Mouse (Mus musculus): ENCODE data around the gene Il12rb1.

The Il12rb1 gene

GRCm38 (mm10) chr8:70850947-70851346 lies 42.7 kb downstream of the Il12rb1 start:
- no peak for DNase-seq (ENCODE audit: low spot score in 2 of 2)

- DNase-seq (ENCODE audit: low spot score in 2 of 2): no peak
These were observed 43.6 kb downstream of the Il12rb1 start for GRCm38 (mm10) chr8:70851837-70852236.

DNA sequence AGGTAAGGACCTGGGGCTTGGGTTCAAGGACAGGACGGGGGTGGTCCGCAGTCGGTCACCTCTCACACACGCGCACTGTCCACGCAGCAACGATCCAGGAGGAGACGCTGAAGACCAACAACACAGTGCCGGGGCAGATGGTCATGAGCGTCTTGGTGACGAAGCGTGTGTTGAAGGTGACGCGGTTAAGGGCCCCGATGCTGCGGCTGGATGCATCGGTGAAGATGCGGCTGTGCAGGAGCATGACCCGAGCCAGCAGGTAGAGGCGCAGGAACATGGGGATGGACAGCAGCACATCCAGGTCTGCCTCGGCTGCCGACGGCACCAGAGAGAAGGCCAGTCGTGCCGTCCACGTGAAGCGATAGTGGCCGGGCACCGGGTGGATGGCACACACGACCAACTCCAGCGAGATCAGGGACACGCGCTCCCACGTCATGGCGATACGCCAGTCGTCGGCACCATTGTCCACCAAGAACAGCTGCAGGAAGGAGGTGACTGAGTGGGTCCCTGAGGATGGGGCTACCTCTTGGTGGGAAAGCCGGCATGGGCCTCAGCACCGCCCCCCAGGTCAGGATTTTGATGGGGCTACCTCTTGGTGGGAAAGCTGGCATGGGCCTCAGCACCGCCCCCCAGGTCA lies 44.5 kb downstream of the Il12rb1 start:
- DNase-seq (ENCODE audit: low spot score in 2 of 2): no peak

- DNase-seq (ENCODE audit: low spot score in 2 of 2): no peak
These were observed 45.6 kb downstream of the Il12rb1 start for GRCm38 (mm10) chr8:70853863-70854262.

DNA sequence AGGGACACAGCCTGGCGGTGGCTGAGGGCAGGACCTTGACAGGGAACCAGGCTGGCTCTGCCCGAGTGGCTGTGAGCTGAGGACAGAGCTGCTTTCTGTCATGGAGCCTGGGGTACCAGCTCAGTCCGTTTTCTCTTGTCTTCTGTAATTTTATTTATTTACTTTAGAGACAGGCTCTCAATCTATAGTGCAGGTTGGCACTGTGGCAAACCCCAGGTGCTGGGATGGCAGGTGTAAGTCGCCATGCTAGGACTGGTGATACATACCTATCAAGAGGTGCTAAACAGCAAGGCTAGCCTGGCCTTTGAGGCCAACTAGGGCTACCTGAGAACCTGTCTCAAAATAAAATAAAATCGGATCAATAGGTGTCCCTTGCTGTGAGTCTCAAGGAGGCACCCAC lies 47.8 kb downstream of the Il12rb1 start:
- DNase-seq (ENCODE audit: low spot score in 2 of 2): no peak

GRCm38 (mm10) chr8:70856541-70857197 lies 48.4 kb downstream of the Il12rb1 start:
- peak; percentile 78 for DNase-seq (ENCODE audit: low spot score in 2 of 2)

DNA sequence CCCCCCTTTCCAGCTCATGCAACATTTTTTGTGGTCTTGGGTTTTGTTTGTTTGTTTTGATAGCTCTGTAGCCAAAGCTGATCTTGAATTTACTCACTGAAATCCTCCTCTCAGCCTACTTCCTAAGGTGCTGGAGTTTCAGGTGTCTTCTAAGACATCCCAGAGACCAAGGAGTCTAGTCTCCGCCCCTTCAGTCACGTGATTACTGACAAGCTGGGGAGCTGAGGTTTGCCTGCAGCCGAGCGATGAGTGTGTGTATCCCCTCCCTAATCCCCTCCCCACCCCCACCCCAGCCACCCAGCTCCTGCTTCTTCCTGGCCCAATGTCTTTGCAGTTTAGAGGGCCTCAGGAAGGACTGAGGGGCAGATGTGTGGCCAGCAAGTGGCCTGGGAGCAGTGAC lies 49.3 kb downstream of the Il12rb1 start:
- no peak for DNase-seq (ENCODE audit: low spot score in 2 of 2)

DNA sequence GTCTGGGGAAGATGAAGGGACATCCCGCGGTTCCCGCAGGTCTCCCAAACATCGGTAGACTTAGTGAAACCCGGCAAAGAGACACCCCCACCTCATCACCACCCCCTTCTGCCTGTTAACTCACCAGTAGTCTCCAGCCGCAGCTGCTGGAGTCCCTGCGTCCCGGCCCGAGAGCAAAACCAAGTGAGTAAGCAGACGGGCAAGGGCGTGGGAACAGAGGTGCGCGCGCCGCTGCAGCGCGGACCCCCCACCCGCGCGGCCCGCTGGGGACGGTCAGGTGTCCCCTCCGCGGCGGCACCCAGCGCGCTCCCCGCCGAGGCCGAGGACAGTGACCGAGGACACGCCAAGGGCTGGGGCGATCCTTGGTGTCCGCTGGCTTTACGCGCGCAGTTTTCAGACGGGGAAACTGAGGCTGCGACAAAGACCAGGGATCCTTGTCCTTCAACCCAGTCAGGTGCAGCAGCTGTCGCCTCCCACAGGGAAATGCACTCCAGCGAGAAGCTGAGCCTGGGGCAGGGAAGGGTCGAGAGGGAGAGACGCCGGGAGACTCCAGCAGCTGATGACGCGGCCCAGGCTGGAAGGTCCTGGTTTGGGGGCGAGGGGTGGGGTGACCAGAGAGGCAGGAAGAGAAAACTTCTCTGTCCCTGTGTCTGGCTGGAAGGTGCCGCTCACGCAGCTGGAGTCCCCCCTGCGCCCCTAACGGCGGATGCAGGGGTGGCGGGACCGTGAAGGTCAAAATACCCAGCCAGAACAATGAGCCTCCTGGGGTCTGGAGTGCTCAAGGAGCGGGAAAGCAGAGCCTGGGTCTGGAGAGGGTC lies 54.8 kb downstream of the Il12rb1 start, which contains the start of gene Kcnn1:
Gene Kcnn1, minus strand, starts transcription at position 435 of the 818 bp plus-strand sequence.
- DNase-seq (ENCODE audit: low spot score in 2 of 2): no peak

DNA sequence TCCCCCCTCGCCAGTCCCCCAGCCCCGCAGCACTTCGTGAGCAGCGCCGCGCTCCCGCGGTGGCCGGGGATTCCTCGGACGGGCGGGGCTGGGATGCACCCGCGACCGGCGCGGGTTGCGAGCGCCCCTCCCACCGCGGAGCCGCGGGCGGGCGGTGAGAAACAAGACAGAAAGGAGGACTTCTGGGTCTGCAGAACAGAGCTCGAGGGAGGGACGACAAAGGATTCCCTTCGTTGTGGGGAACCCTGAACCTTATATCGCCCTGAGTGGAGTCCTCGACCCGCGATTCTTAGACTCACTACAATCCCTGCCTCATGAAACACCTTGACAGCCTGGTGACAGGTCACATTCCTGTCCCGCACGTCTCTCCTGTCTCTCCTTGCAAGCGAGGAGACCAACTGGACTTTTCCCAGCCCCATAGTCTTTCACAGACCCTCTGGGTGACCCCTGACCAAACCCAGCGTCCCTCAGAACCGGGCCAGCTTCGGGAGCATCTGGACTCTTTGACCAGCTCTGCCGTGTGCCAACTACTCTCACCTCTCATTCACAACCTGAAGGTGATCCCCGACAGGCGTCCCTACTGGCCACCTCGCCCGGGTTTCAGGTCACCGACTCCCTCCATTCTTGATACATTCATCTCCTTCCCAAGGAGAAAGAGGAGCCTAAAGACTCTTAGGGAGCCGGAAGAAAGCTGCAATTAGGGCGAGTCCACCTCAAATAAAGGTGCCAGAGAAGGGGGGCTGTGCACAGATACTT lies 55.9 kb downstream of the Il12rb1 start:
- DNase-seq (ENCODE audit: low spot score in 2 of 2): no peak

DNA sequence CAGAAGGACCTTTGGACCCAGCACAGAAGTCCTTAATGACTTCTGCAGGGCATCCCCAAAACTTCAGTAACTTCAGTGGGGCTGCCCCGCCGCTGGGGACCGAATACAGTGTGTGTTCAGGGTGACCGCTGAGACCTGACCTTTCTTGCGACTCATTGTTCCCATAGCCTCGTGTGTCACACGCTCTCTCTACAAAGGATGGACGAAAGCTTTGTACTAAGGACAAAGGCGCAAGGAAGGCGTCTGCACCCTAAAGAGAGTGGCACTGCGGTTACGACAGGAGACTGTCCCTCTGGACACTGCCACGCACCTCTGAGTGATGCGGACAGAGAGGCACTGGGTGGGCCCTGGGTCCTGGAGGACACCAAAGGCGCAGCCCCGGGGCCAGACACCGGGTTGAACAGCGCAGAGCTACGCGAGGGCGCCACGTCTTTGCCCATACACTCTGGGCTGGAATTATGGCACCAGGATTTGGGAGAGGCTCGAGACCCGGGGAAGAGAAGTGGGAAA lies 56.5 kb downstream of the Il12rb1 start:
- DNase-seq (ENCODE audit: low spot score in 2 of 2): no peak

DNA sequence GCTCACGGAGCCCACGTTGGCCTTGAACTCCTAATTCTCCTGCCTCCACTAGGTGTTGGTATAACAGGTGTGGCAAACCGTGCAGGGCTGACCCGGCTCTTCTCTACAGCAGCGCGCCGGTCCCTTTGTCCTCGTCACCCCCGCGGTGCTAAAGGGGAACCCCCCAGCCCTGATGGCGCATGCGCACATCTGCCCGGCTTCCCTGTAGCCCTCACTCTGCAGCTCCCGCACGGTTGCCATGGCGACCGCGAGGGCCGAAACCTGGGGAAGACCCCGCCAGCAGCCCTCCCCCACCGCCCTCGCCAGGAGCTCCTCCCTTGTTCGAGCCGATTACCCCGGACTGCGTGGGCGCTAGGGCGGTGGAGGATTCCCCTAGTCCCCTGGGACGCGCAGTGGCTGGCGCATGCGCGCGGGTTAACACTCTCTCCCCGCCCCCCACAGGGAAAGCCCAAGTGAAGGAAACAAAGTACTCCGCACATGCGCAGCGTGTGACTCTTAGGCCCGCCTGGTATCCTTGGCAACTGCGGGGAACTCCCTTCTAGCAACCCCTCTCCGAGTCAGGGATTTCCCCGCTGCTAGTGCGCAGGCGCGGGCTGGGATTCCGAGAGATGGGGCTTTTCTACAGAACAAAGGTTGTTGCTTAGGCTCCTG lies 57.2 kb downstream of the Il12rb1 start:
- peak; percentile 100 for DNase-seq (ENCODE audit: low spot score in 2 of 2)

DNA sequence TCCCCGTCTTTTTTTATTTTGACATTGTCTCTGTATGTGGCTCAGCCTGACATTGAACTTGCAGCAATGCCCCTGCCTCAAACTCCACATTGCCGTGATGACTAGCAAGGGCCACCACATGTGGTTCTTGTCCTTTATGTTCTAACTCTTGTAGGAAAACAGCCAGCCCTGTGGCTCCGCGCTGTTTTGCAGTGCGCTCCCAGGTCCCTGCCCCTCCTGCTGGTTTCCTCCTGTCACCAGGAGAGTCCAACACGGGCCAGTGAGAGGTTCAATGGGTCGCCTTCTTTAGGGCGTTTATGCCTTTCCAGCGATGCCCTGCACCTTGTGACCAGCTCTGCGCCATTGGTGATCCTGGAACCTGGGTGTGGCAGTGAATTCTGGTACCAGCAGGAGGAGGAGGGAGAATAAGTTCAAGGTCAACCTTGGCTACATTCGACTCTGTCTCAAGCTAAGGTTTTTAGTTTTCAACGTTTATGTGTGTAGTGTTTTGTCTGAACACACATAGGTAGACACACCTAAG lies 57.8 kb downstream of the Il12rb1 start:
- no peak for DNase-seq (ENCODE audit: low spot score in 2 of 2)

- DNase-seq (ENCODE audit: low spot score in 2 of 2): no peak
These were observed 58.3 kb downstream of the Il12rb1 start for GRCm38 (mm10) chr8:70866566-70866965.

DNA sequence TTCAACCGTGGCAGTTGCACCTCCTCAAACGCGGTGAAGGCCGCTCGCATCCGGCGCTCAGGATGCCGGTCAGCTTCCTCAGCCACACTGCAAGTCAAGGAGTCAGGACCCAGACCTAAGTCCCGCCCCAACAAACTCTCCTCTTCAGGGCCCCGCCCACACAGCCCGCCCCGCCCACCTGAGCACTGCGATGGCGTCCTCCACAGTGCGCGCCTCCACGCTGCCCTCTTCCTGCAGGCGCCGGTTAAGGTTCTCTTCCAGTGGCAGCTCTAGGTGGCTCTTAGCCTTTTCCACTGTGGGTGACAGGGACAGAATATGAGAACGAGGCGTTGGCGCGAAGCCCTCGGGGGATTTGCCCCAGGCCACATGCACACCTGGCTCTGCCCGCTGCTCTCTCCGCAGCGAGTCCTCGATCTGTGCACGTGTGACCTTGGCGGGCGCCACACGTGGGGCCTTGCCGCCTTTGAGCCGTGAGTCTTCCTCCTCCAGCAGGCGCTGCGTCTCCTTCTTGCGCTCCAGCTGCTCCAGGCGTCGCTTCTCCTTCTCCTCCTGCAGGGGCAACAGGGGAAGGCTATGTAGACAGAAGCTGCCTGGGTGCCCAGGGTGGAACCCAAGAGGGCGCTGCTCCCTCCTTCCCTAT lies 60.4 kb downstream of the Il12rb1 start:
- no peak for DNase-seq (ENCODE audit: low spot score in 2 of 2)

- DNase-seq (ENCODE audit: low spot score in 2 of 2): no peak
These were observed 60.9 kb downstream of the Il12rb1 start for GRCm38 (mm10) chr8:70869199-70869571.

- peak; percentile 77 to 84 for DNase-seq (ENCODE audit: low spot score in 2 of 2)
These were observed 61.4 kb downstream of the Il12rb1 start for GRCm38 (mm10) chr8:70869601-70870041.
